Mouse (Mus musculus) stomach, embryonic 14.5 days (tissue): ENCODE results near the gene Alk. TPM values are rescaled to one million over a fixed set of nuclear protein-coding genes. Genes with fewer than 3 reads are reported as not detected.

Experiments
- ATAC-seq: fragments of 200-750 bp; cut with Nextera tagmentation; 2 replicates; pipeline ENCODE4 v1.8.0; 2017; ENCODE audit warnings: low read depth, moderate TSS enrichment; ENCODE audit not compliant: insufficient number of reproducible peaks, insufficient read depth, low FRiP score
- H3K27ac ChIP-seq: fragments of 300-500 bp; sonication (generic); 2 replicates; pipeline ENCODE4 v1.5.1; 2014; ENCODE audit warnings: mild to moderate bottlenecking, low read length, moderate library complexity, mixed read lengths
- H3K27me3 ChIP-seq: fragments of 300-500 bp; sonication (generic); 2 replicates; pipeline ENCODE4 v1.6.1; 2014; ENCODE audit warnings: low read length, control low read depth, mixed read lengths; ENCODE audit not compliant: control insufficient read depth, insufficient read depth
- H3K36me3 ChIP-seq: fragments of 300-500 bp; sonication (generic); 2 replicates; pipeline ENCODE4 v1.6.1; 2014; ENCODE audit warnings: mild to moderate bottlenecking, control low read depth, low read length, moderate library complexity, mixed read lengths; ENCODE audit not compliant: control insufficient read depth, insufficient read depth
- H3K4me1 ChIP-seq: fragments of 300-500 bp; sonication (generic); 2 replicates; pipeline ENCODE4 v1.6.1; 2014; ENCODE audit warnings: low read length, control low read depth, mixed read lengths; ENCODE audit not compliant: control insufficient read depth, insufficient read depth
- H3K4me2 ChIP-seq: fragments of 300-500 bp; sonication (generic); replicated peaks from 2 replicates; pipeline ENCODE4 v1.6.1; 2014; ENCODE audit warnings: low read depth, low read length, control low read depth
- H3K4me3 ChIP-seq: fragments of 300-500 bp; sonication (generic); 2 replicates; pipeline ENCODE4 v1.5.1; 2014; ENCODE audit warnings: low read depth, low read length, control low read depth
- H3K9ac ChIP-seq: fragments of 300-500 bp; sonication (generic); replicated peaks from 2 replicates; pipeline ENCODE4 v1.6.1; 2014; ENCODE audit warnings: low read depth, mild to moderate bottlenecking, control low read depth, low read length, moderate library complexity, mixed read lengths
- H3K9me3 ChIP-seq: fragments of 300-500 bp; sonication (generic); 2 replicates; pipeline ENCODE4 v1.6.1; 2016; ENCODE audit warnings: low read depth, low read length, control low read depth; ENCODE audit not compliant: control insufficient read depth
- WGBS: fragments of 180-500 bp; shearing (Covaris S2); extraction: QIAGEN DNeasy Blood & Tissue Kit; methylation state at CpG from one replicate; pipeline ENCODE4 v1.1.7; 2014; 5-methylcytosine and 5-hydroxymethylcytosine counted together
- polyA plus RNA-seq: library from polyadenylated mRNA; unstranded; fragments of >200 nt; fragmentation: Nextera tagmentation; extraction: Ambion mirVana; gene quantifications from 2 replicates; pipeline ENCODE4 v1.2.1, GENCODE M21; 2014

Alk gene
- polyA plus RNA-seq, 1 experiment from 2014 or later = 2.1 TPM

- H3K4me2 ChIP-seq = no peak overlapping the region
- no peak for ATAC-seq
- no peaks in the 10 kb centered on the region for H3K36me3 ChIP-seq
- H3K4me3 ChIP-seq = no peak overlapping the region
- H3K4me1 ChIP-seq = no peaks in the 10 kb centered on the region
- no peak overlapping the region for H3K27ac ChIP-seq
- H3K9me3 ChIP-seq = no peaks in the 10 kb centered on the region
- no peak overlapping the region for H3K9ac ChIP-seq
- 74% methylated on average over 1 of the region's 1 CpGs for WGBS
- H3K27me3 ChIP-seq = no peaks in the 10 kb centered on the region
Observed at GRCm38 (mm10) chr17:72560771-72561170, 43.7 kb downstream of the Alk start.

GRCm38 (mm10) chr17:72557029-72557735 is 47.2 kb downstream of the Alk start:
- Histone ChIP-seq H3K4me1 (no peaks in the 10 kb centered on the region), H3K27ac (no peak overlapping the region), H3K27me3 (no peaks in the 10 kb centered on the region), H3K9ac (no peak overlapping the region), H3K36me3 (no peaks in the 10 kb centered on the region), H3K9me3 (no peaks in the 10 kb centered on the region), H3K4me3 (no peak overlapping the region), H3K4me2 (no peak overlapping the region)
- 71% methylated on average over 6 of the region's 6 CpGs for WGBS
- no peak for ATAC-seq

GRCm38 (mm10) chr17:72546274-72546673 is 58.2 kb downstream of the Alk start:
- Histone ChIP-seq H3K4me3 (no peak overlapping the region), H3K4me1 (no peaks in the 10 kb centered on the region), H3K27ac (no peak overlapping the region), H3K9ac (no peak overlapping the region), H3K27me3 (no peaks in the 10 kb centered on the region), H3K9me3 (no peaks in the 10 kb centered on the region), H3K36me3 (no peaks in the 10 kb centered on the region), H3K4me2 (no peak overlapping the region)
- 85% methylated on average over 4 of the region's 4 CpGs for WGBS
- no peak for ATAC-seq

- no peaks in the 10 kb centered on the region for H3K36me3 ChIP-seq
- no peak overlapping the region for H3K4me2 ChIP-seq
- H3K4me1 ChIP-seq = no peaks in the 10 kb centered on the region
- H3K9ac ChIP-seq = no peak overlapping the region
- H3K9me3 ChIP-seq = no peaks in the 10 kb centered on the region
- no peaks in the 10 kb centered on the region for H3K27me3 ChIP-seq
- 92% methylated on average over 6 of the region's 6 CpGs for WGBS
- ATAC-seq = no peak
- H3K4me3 ChIP-seq = no peak overlapping the region
- H3K27ac ChIP-seq = no peak overlapping the region
Observed at GRCm38 (mm10) chr17:72535304-72535703, 69.1 kb downstream of the Alk start.

GRCm38 (mm10) chr17:72532266-72532665 is 72.2 kb downstream of the Alk start:
- H3K9ac ChIP-seq = no peak overlapping the region
- H3K27me3 ChIP-seq = no peaks in the 10 kb centered on the region
- no peak overlapping the region for H3K27ac ChIP-seq
- no peak overlapping the region for H3K4me2 ChIP-seq
- 80% methylated on average over 6 of the region's 6 CpGs for WGBS
- ATAC-seq = no peak
- H3K36me3 ChIP-seq = no peaks in the 10 kb centered on the region
- no peaks in the 10 kb centered on the region for H3K4me1 ChIP-seq
- H3K9me3 ChIP-seq = no peaks in the 10 kb centered on the region
- H3K4me3 ChIP-seq = no peak overlapping the region

- WGBS = 89% methylated on average over 8 of the region's 8 CpGs
- Histone ChIP-seq H3K4me1 (no peaks in the 10 kb centered on the region), H3K27me3 (no peaks in the 10 kb centered on the region), H3K4me3 (no peak overlapping the region), H3K9me3 (no peaks in the 10 kb centered on the region), H3K9ac (no peak overlapping the region), H3K4me2 (no peak overlapping the region), H3K27ac (no peak overlapping the region), H3K36me3 (no peaks in the 10 kb centered on the region)
- no peak for ATAC-seq
Observed at GRCm38 (mm10) chr17:72528481-72528880, 75.9 kb downstream of the Alk start.

GRCm38 (mm10) chr17:72527481-72527880 is 76.9 kb downstream of the Alk start:
- Histone ChIP-seq H3K9me3 (no peaks in the 10 kb centered on the region), H3K27me3 (no peaks in the 10 kb centered on the region), H3K9ac (no peak overlapping the region), H3K4me1 (no peaks in the 10 kb centered on the region), H3K36me3 (no peaks in the 10 kb centered on the region), H3K4me3 (no peak overlapping the region), H3K27ac (no peak overlapping the region), H3K4me2 (no peak overlapping the region)
- ATAC-seq = no peak
- 74% methylated on average over 5 of the region's 5 CpGs for WGBS

- H3K27me3 ChIP-seq = no peaks in the 10 kb centered on the region
- no peaks in the 10 kb centered on the region for H3K4me1 ChIP-seq
- WGBS = 73% methylated on average over 4 of the region's 4 CpGs
- no peak overlapping the region for H3K27ac ChIP-seq
- ATAC-seq = no peak
- no peaks in the 10 kb centered on the region for H3K9me3 ChIP-seq
- H3K4me3 ChIP-seq = no peak overlapping the region
- H3K9ac ChIP-seq = no peak overlapping the region
- H3K4me2 ChIP-seq = no peak overlapping the region
- no peaks in the 10 kb centered on the region for H3K36me3 ChIP-seq
Observed at GRCm38 (mm10) chr17:72526356-72526755, 78.1 kb downstream of the Alk start.

- ATAC-seq = no peak
- Histone ChIP-seq H3K36me3 (no peaks in the 10 kb centered on the region), H3K4me3 (no peak overlapping the region), H3K9me3 (no peaks in the 10 kb centered on the region), H3K9ac (no peak overlapping the region), H3K27me3 (no peaks in the 10 kb centered on the region), H3K27ac (no peak overlapping the region), H3K4me2 (no peak overlapping the region), H3K4me1 (no peaks in the 10 kb centered on the region)
- 92% methylated on average over 3 of the region's 3 CpGs for WGBS
Observed at GRCm38 (mm10) chr17:72524839-72525238, 79.6 kb downstream of the Alk start.
